Mouse (Mus musculus): ENCODE measurements at regions not wholly inside any gene's neighbourhood (a gene's known extent, or its start where the extent isn't known, plus 50 kb on each side); places are given as distances from the start of the nearest gene placed in this dataset.
A peak's percentile ranks its signal among the peaks of the same experiment; 100 is the strongest.

GRCm38 (mm10) chr6:53143846-53144584 is 75.6 kb upstream of the Jazf1 start:
- TF ChIP-seq CTCF (IDR thresholded peaks at IDR 0.05; ENCODE audit: low read depth) (peak; percentile 84), EP300 (optimal IDR thresholded peaks at IDR 0.05) (no peak)
